Mouse (Mus musculus): ENCODE measurements at regions not wholly inside any gene's neighbourhood (a gene's known extent, or its start where the extent isn't known, plus 50 kb on each side); places are given as distances from the start of the nearest gene placed in this dataset.
A peak's percentile ranks its signal among the peaks of the same experiment; 100 is the strongest.

DNA sequence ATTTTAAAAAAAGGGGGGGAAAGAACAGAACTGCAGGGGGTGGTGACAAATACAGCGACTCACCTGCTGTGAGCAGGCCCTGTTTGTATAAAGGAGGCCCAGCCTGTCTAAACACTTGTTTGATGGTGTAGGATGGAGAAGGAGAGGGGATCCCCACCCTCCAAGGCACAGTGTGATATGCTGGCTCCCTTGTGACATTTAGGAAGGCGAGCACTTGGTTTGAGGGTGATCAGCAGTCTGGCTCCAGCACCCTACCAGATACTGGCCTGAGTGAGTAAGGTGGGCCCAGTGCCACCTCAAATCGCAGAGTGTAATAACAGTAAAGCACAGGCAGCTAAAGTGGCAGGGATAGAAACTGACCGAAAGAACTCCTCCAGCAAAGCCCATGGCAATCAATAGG is 195.4 kb upstream of the Trib2 start:
- Histone ChIP-seq H3K4me3 (no peak overlapping the region), H3K36me3 (replicated peaks) (no peaks in the 10 kb centered on the region), H3K27me3 (replicated peaks; ENCODE audit: low read depth, poor library complexity, severe bottlenecking) (no peaks in the 10 kb centered on the region), H3K27ac (replicated peaks) (no peak overlapping the region), H3K9me3 (no peaks in the 10 kb centered on the region), H3K4me1 (peaks cover 33% of the 10 kb centered on the region)
- 75% methylated on average over 4 of the region's 4 CpGs for WGBS
- peak; percentile 8 for DNase-seq (ENCODE audit: low spot score)

DNA sequence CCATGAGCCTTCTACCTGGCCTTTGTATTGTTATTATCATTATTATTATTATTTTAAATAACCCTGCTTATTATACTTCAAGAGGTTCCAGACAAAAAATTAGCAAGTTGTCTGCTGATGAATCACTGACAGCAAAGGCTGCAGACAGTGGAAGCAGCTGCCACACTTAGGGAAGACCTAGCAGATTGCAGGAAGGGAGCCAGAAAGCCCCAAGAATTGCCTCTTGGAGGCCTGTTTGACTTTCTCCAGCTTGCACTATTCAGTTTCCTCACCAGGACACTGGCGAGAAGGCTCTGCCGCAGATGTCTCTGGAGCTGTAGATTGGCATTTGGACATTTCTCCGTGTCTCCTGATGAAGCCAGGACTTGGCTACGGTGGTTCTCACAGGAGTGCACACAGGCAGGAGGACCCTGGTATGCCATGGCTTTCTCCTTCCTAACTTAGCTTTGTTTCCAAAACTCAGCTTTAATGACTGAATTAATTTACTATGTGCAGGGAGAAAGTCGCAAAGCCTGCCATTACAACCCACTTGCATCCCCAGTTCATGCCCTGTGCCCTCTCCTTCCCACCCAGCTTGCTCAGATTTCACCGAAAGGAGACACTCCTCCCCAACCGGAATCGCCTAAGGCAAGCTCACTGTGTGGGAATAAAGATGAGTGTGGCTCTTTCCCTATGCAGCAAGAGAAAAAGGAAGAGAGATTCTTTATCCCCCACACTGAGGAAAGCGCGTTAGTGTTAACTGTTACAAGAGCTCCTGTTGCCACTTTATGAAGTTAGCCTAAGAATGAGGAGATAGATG is 193.3 kb upstream of the Trib2 start:
- no peaks in the 10 kb centered on the region for H3K9me3 ChIP-seq
- H3K27me3 ChIP-seq (replicated peaks; ENCODE audit: low read depth, poor library complexity, severe bottlenecking) = no peaks in the 10 kb centered on the region
- WGBS = 28% methylated on average over 10 of the region's 10 CpGs
- peaks cover 33% of the 10 kb centered on the region for H3K4me1 ChIP-seq
- no peaks in the 10 kb centered on the region for H3K36me3 ChIP-seq (replicated peaks)
- 0 out of 2 replicates have a peak overlapping the region, but pooled peaks have one; percentile 19 for H3K27ac ChIP-seq (replicated peaks)
- DNase-seq (ENCODE audit: low spot score) = peak; percentile 54
- H3K4me3 ChIP-seq = no peak overlapping the region

DNA sequence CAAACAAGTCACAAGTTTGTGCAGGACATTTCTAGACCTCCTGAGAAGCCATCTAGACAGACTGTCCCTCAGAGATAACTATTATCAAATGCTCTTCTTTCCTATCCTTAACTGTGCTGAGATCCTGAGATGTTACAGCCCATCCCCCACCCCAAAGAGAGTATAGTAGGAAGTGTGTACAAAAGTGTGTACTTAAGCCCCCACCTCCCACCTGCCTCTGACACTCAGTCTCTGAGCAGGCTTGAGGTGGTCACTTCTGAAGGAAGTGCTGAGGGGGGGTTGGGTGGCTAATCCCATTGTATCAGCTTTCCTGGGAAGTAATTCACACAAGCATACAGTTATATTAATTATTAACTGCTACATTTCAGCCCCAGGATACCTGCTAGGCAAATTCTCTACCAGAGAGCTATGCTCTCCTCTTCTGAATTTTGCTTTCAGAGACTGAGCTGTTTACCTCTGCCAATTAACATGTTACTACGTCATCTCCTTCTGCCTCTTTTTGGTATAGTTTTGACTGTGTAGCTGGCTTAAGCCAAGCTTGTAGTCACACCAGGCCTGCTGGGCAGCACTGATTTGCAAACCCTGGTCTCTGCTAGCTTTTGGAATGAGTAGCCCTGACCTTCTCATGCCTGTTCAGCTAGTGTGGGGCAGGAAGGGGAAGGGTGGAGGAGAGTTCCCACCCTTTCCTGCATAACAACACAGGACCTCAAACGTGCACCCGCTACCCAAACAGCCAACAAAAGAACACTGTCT is 192.2 kb upstream of the Trib2 start:
- Histone ChIP-seq H3K27ac (replicated peaks) (no peak overlapping the region; the same call in 1 of the 2 replicates), H3K36me3 (replicated peaks) (no peaks in the 10 kb centered on the region), H3K27me3 (replicated peaks; ENCODE audit: low read depth, poor library complexity, severe bottlenecking) (no peaks in the 10 kb centered on the region), H3K9me3 (no peaks in the 10 kb centered on the region), H3K4me3 (no peak overlapping the region), H3K4me1 (peaks cover 33% of the 10 kb centered on the region)
- 46% methylated on average over 3 of the region's 3 CpGs for whole genome bisulfite sequencing
- DNase-seq (ENCODE audit: low spot score) = peak; percentile 11

DNA sequence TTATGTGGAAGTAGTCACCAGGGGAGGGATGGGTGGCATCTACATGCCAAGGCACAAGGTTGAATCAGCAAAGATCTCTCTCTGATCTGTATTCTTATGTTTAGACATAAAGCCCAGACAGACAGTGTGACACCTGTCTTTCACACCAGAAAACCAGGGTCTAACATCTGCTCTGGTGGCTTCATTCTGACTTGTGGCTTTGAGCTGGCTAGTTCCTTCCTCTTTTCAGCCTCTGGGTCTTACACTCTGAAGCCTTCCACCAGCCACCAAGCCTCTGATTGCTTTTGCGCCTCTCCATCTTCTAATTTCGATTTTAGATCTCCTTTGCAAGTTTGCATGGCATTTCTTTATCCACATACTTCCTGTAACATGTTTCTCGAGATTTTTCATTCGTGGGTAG is 191.5 kb upstream of the Trib2 start:
- H3K27me3 ChIP-seq (replicated peaks; ENCODE audit: low read depth, poor library complexity, severe bottlenecking) = no peaks in the 10 kb centered on the region
- H3K9me3 ChIP-seq = no peaks in the 10 kb centered on the region
- peaks cover 33% of the 10 kb centered on the region for H3K4me1 ChIP-seq
- DNase-seq (ENCODE audit: low spot score) = no peak
- no peak overlapping the region for H3K27ac ChIP-seq (replicated peaks)
- WGBS = 87% methylated on average over 4 of the region's 4 CpGs
- no peaks in the 10 kb centered on the region for H3K36me3 ChIP-seq (replicated peaks)
- no peak overlapping the region for H3K4me3 ChIP-seq

DNA sequence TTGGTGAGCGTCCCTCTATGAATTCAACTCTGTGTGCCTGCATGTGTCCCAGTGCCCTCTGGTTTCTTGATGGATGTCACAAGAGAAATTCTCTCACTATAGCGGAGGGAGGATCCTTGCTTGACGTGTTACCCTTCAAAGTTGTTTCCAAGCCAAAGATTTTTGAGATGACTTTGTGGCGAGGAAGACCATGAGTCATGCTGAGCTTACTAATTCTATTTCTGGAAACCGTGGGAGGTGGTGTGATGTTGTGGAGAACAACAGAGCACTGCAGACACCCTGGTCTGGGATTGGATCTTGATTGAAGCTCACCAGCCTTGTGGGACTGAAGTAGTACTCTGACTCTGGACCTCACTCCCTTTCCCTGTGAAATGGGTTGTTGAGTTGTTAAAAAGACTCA is 190.0 kb upstream of the Trib2 start:
- H3K9me3 ChIP-seq = no peaks in the 10 kb centered on the region
- H3K4me3 ChIP-seq = no peak overlapping the region
- WGBS = 85% methylated on average over 5 of the region's 5 CpGs
- peaks cover 28% of the 10 kb centered on the region for H3K4me1 ChIP-seq
- H3K36me3 ChIP-seq (replicated peaks) = no peaks in the 10 kb centered on the region
- DNase-seq (ENCODE audit: low spot score) = no peak
- H3K27ac ChIP-seq (replicated peaks) = no peak overlapping the region
- H3K27me3 ChIP-seq (replicated peaks; ENCODE audit: low read depth, poor library complexity, severe bottlenecking) = no peaks in the 10 kb centered on the region

DNA sequence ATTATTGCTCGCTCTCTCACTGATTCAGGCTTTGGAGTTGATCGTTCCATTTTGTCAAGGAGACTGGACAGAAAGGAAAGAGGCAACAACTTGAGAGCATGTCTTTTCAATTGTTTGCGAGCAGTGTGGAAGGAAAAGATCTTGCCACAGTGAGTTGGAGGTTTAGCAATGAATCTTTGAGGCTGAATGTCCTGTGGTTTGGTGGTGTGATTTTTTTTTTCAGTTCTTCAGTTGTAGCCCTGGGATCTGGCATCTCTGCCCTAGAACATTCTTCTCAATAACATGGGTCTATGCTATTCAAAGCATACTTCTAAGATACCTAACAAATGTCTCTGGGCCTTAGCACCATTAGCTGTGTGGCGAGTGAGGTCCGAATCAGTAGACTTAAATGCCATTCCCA is 189.6 kb upstream of the Trib2 start:
- 96% methylated on average over 5 of the region's 5 CpGs for WGBS
- no peak for DNase-seq (ENCODE audit: low spot score)
- no peaks in the 10 kb centered on the region for H3K36me3 ChIP-seq (replicated peaks)

DNA sequence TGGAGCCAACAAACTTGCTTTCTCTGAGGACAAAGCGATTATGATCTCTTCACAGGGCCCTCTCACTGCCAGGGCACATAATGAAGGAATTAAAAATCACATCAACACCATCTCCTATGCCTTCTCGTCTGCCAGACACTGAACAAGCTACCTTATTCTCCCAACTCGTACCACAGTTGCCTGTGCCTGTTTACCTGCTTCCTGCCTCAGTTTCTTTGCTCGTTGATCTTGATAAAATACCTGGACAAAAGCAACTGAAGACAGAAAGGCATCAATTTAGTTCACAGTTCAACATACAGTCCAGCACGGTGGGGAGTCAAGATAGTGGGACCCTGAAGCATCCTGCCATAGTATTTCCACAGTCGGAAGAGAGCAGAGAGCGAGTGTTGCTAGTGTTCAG is 185.1 kb upstream of the Trib2 start:
- no peaks in the 10 kb centered on the region for H3K4me1 ChIP-seq
- DNase-seq (ENCODE audit: low spot score) = no peak
- no peaks in the 10 kb centered on the region for H3K9me3 ChIP-seq
- H3K27me3 ChIP-seq (replicated peaks; ENCODE audit: low read depth, poor library complexity, severe bottlenecking) = no peaks in the 10 kb centered on the region
- H3K27ac ChIP-seq (replicated peaks) = no peak overlapping the region
- 89% methylated on average over 7 of the region's 7 CpGs for WGBS
- no peaks in the 10 kb centered on the region for H3K36me3 ChIP-seq (replicated peaks)
- no peak overlapping the region for H3K4me3 ChIP-seq

More for the DNA sequence above, 189.6 kb upstream of the Trib2 start:
- H3K9me3 ChIP-seq = no peaks in the 10 kb centered on the region
- peaks cover 24% of the 10 kb centered on the region for H3K4me1 ChIP-seq
- H3K27ac ChIP-seq (replicated peaks) = no peak overlapping the region
- H3K4me3 ChIP-seq = no peak overlapping the region
- no peaks in the 10 kb centered on the region for H3K27me3 ChIP-seq (replicated peaks; ENCODE audit: low read depth, poor library complexity, severe bottlenecking)

DNA sequence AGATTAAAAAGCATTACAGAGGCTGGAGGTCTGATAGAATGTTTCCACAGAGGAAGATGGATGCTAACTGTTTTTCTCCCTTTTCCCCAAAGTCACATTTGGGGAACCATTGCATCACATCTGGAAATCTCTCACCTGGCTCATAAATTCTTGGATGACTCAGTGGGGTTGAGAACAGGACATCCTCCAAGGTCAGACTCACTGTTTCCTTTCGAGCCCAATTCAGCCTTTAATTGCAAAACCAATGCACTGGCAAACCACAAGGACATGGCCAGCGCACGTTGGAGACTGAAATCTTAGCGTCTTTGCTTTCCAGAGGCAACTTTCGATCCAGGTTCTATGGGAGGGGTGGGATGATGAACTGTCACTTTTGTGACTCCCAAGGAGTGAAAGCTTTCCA is 184.5 kb upstream of the Trib2 start:
- H3K4me3 ChIP-seq = no peak overlapping the region
- no peaks in the 10 kb centered on the region for H3K27me3 ChIP-seq (replicated peaks; ENCODE audit: low read depth, poor library complexity, severe bottlenecking)
- no peak for DNase-seq (ENCODE audit: low spot score)
- no peaks in the 10 kb centered on the region for H3K4me1 ChIP-seq
- H3K27ac ChIP-seq (replicated peaks) = no peak overlapping the region
- no peaks in the 10 kb centered on the region for H3K9me3 ChIP-seq
- 77% methylated on average over 5 of the region's 5 CpGs for WGBS
- H3K36me3 ChIP-seq (replicated peaks) = no peaks in the 10 kb centered on the region

DNA sequence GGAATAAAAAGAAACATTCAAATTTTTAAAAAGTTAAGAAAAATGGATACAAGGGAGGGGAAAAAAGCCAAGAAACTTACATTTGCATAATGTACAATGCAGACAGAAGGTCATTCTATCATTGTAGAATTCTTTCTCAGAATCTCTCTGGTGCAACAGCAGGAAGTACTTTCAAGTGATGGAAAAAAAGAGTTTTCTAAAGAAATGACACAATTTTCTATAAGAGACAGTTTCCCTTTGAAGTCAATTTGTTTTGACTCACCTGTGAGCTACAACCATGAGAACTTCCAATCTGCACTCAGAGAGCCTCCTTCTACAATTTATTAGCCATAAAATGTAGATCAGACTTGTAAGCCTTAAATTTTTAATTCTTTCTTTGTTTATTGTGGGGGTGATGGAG is 181.6 kb upstream of the Trib2 start:
- H3K36me3 ChIP-seq (replicated peaks) = no peaks in the 10 kb centered on the region
- no peak for DNase-seq (ENCODE audit: low spot score)
- H3K27ac ChIP-seq (replicated peaks) = no peak overlapping the region
- no peak overlapping the region for H3K4me3 ChIP-seq
- no peaks in the 10 kb centered on the region for H3K27me3 ChIP-seq (replicated peaks; ENCODE audit: low read depth, poor library complexity, severe bottlenecking)
- no peaks in the 10 kb centered on the region for H3K9me3 ChIP-seq
- H3K4me1 ChIP-seq = no peaks in the 10 kb centered on the region

DNA sequence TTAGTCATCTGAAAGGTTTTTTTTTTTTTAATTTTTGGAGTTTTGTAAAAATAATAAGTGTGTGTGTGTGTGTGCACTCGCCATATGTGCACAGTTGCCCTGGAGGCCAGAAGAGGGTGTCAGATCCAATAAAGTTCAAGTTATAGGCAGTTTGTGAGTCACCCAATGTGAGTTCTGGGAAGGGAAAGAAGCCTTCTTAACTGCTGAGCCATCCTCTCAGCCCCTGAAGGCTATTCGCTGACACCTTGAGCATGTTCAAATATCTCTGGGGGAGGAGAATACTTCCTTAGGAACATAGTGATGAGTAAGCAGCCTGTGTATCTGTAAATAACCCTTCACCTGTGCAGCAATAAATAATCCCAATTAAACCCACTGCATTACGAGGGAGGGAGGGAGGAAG is 177.1 kb upstream of the Trib2 start:
- Histone ChIP-seq H3K36me3 (replicated peaks) (no peaks in the 10 kb centered on the region), H3K27ac (replicated peaks) (no peak overlapping the region), H3K27me3 (replicated peaks; ENCODE audit: low read depth, poor library complexity, severe bottlenecking) (no peaks in the 10 kb centered on the region), H3K4me3 (no peak overlapping the region), H3K4me1 (no peaks in the 10 kb centered on the region), H3K9me3 (no peaks in the 10 kb centered on the region)
- 83% methylated on average over 3 of the region's 3 CpGs for WGBS
- no peak for DNase-seq (ENCODE audit: low spot score)

DNA sequence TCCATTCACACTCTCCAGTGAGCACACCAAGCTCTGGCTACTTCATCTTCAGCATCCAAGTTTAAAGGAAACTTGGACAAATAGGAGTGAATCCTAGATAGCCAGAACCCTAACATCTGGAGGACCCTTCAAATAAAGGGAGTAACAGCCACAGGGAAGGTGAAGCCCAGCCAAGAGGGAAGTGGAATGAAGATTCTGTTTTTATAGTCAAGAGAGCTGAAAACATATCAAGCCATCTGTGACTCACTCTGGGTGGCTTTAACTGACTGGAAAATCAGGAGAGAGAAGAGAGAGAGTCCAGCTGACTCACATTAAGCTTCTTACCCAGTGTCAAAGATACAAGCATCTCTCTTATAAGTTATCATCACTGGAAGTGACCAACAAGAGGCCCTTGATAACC is 169.6 kb upstream of the Trib2 start:
- H3K27me3 ChIP-seq (replicated peaks; ENCODE audit: low read depth, poor library complexity, severe bottlenecking) = no peaks in the 10 kb centered on the region
- no peak overlapping the region for H3K27ac ChIP-seq (replicated peaks)
- H3K36me3 ChIP-seq (replicated peaks) = no peaks in the 10 kb centered on the region
- no peaks in the 10 kb centered on the region for H3K9me3 ChIP-seq
- DNase-seq (ENCODE audit: low spot score) = no peak
- no peak overlapping the region for H3K4me3 ChIP-seq
- peaks cover 11% of the 10 kb centered on the region for H3K4me1 ChIP-seq

DNA sequence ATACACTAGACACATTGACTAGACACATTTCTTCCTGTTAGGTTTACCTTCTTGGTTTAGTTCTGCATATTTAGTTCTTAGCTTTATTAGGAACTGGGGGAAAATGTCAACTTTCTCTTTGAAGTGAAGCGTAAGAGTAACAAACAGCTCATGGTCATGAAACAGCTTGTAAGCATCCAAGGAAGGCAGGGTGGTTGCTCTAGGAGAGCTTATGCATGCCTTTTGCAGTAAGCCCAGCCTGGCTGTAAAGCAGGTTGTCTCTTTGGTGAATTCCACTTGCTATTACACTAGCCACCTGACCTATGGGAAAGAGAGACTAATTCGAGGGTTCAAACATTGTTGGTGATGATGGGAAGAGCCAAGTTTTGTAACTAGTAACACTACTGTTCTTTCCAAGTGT is 168.9 kb upstream of the Trib2 start:
- 83% methylated on average over 2 of the region's 2 CpGs for WGBS
- no peak for DNase-seq (ENCODE audit: low spot score)

DNA sequence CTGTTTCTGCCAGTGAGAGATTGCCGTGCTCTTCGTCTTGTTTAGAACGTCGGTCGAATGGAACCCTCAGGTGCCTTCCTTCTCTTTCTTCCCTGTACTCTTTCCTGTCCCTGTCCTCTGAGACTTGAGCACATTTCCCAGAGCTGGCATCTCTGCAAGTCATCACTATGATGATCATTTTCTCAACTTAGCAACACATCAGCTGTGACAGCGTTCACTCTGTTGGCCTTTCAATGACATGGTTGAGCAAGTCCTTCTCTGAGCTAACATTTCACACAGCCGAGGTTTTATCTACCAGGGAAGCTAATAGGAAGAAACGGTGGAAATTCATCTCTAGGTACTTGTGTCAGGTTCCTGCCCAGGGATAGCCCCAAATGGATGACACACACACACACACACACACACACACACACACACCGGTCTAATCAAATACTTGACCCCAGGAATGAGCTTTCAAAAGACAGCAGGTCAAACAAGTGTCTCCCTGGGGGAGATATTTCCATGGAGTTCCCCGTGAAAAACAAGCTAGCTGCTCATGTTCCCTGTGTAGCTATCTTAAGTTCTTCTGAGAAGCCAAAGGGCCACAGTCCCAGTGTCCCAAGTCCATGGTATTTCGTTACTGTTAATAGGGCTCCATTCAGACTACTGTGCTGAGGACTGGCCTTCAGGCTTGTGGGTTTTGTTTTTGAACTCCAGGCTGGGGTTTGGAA is 167.0 kb upstream of the Trib2 start:
- Histone ChIP-seq H3K4me1 (peaks cover 15% of the 10 kb centered on the region), H3K27me3 (replicated peaks; ENCODE audit: low read depth, poor library complexity, severe bottlenecking) (no peaks in the 10 kb centered on the region), H3K9me3 (no peaks in the 10 kb centered on the region), H3K36me3 (replicated peaks) (no peaks in the 10 kb centered on the region), H3K27ac (replicated peaks) (no peak overlapping the region), H3K4me3 (no peak overlapping the region)
- WGBS = 82% methylated on average over 11 of the region's 11 CpGs
- DNase-seq (ENCODE audit: low spot score) = no peak

More for the DNA sequence above, 168.9 kb upstream of the Trib2 start:
- H3K4me3 ChIP-seq = no peak overlapping the region
- H3K27ac ChIP-seq (replicated peaks) = no peak overlapping the region
- no peaks in the 10 kb centered on the region for H3K9me3 ChIP-seq
- peaks cover 15% of the 10 kb centered on the region for H3K4me1 ChIP-seq
- H3K36me3 ChIP-seq (replicated peaks) = no peaks in the 10 kb centered on the region
- no peaks in the 10 kb centered on the region for H3K27me3 ChIP-seq (replicated peaks; ENCODE audit: low read depth, poor library complexity, severe bottlenecking)

Measured in embryonic facial prominence, embryonic 10.5 days (tissue).